Mouse (Mus musculus) stomach, embryonic 14.5 days (tissue): ENCODE results near the gene Galc. TPM values are rescaled to one million over a fixed set of nuclear protein-coding genes. Genes with fewer than 3 reads are reported as not detected.

Experiments used
- ATAC-seq: fragments of 200-750 bp; cut with Nextera tagmentation; 2 replicates; pipeline ENCODE4 v1.8.0; 2017; ENCODE audit warnings: low read depth, moderate TSS enrichment; ENCODE audit not compliant: insufficient number of reproducible peaks, insufficient read depth, low FRiP score
- H3K27ac ChIP-seq: fragments of 300-500 bp; sonication (generic); 2 replicates; pipeline ENCODE4 v1.5.1; 2014; ENCODE audit warnings: mild to moderate bottlenecking, low read length, moderate library complexity, mixed read lengths
- H3K27me3 ChIP-seq: fragments of 300-500 bp; sonication (generic); 2 replicates; pipeline ENCODE4 v1.6.1; 2014; ENCODE audit warnings: low read length, control low read depth, mixed read lengths; ENCODE audit not compliant: control insufficient read depth, insufficient read depth
- H3K36me3 ChIP-seq: fragments of 300-500 bp; sonication (generic); 2 replicates; pipeline ENCODE4 v1.6.1; 2014; ENCODE audit warnings: mild to moderate bottlenecking, control low read depth, low read length, moderate library complexity, mixed read lengths; ENCODE audit not compliant: control insufficient read depth, insufficient read depth
- H3K4me1 ChIP-seq: fragments of 300-500 bp; sonication (generic); 2 replicates; pipeline ENCODE4 v1.6.1; 2014; ENCODE audit warnings: low read length, control low read depth, mixed read lengths; ENCODE audit not compliant: control insufficient read depth, insufficient read depth
- H3K4me2 ChIP-seq: fragments of 300-500 bp; sonication (generic); replicated peaks from 2 replicates; pipeline ENCODE4 v1.6.1; 2014; ENCODE audit warnings: low read depth, low read length, control low read depth
- H3K4me3 ChIP-seq: fragments of 300-500 bp; sonication (generic); 2 replicates; pipeline ENCODE4 v1.5.1; 2014; ENCODE audit warnings: low read depth, low read length, control low read depth
- H3K9ac ChIP-seq: fragments of 300-500 bp; sonication (generic); replicated peaks from 2 replicates; pipeline ENCODE4 v1.6.1; 2014; ENCODE audit warnings: low read depth, mild to moderate bottlenecking, control low read depth, low read length, moderate library complexity, mixed read lengths
- H3K9me3 ChIP-seq: fragments of 300-500 bp; sonication (generic); 2 replicates; pipeline ENCODE4 v1.6.1; 2016; ENCODE audit warnings: low read depth, low read length, control low read depth; ENCODE audit not compliant: control insufficient read depth
- WGBS: fragments of 180-500 bp; shearing (Covaris S2); extraction: QIAGEN DNeasy Blood & Tissue Kit; methylation state at CpG from one replicate; pipeline ENCODE4 v1.1.7; 2014; 5-methylcytosine and 5-hydroxymethylcytosine counted together
- polyA plus RNA-seq: library from polyadenylated mRNA; unstranded; fragments of >200 nt; fragmentation: Nextera tagmentation; extraction: Ambion mirVana; gene quantifications from 2 replicates; pipeline ENCODE4 v1.2.1, GENCODE M21; 2014

Gene Galc
- polyA plus RNA-seq, 1 experiment from 2014 or later: 9.2 TPM

- H3K4me2 ChIP-seq: no peak overlapping the region
- H3K9ac ChIP-seq: no peak overlapping the region
- H3K4me3 ChIP-seq: no peak overlapping the region
- H3K9me3 ChIP-seq: no peaks in the 10 kb centered on the region
- no peak for ATAC-seq
- H3K27me3 ChIP-seq: no peaks in the 10 kb centered on the region
- no peaks in the 10 kb centered on the region for H3K36me3 ChIP-seq
- WGBS: 78% methylated on average over 6 of the region's 6 CpGs
- H3K4me1 ChIP-seq: no peaks in the 10 kb centered on the region
- no peak overlapping the region for H3K27ac ChIP-seq
Measured at GRCm38 (mm10) chr12:98160867-98161266, 98.4 kb downstream of the Galc start.

Other genes starting within 250 kb of the Galc start
- gene Gpr65, start 9.2 kb upstream of the Galc start, polyA plus RNA-seq: 2.0 and 2.5 TPM in 2 replicates